Mouse (Mus musculus) megakaryocyte, embryonic 14.5 days (primary cell): Measurements from ENCODE around the gene Ccdc186.

Experiments
- FLI1 ChIP-seq: IDR thresholded peaks from 2 replicates; pipeline ENCODE4 v1.6.1; 2012; ENCODE audit warnings: low read length, inconsistent platforms, mixed read lengths
- GATA1 ChIP-seq: IDR thresholded peaks from 3 replicates; pipeline ENCODE4 v1.6.1; 2012; ENCODE audit warnings: mixed read lengths, low read length, inconsistent platforms, borderline replicate concordance

- TF ChIP-seq GATA1 (no peak), FLI1 (no peak)
Measured at GRCm38 (mm10) chr19:56745528-56745927, 76.5 kb downstream of the Ccdc186 start.
